Mouse (Mus musculus) liver, adult (tissue): Measurements from ENCODE around the gene Elovl3.

Experiments used
- GATA4 ChIP-seq: IDR thresholded peaks from 2 replicates; pipeline ENCODE4 v1.6.1; 2014; ENCODE audit warnings: mild to moderate bottlenecking, low read length; ENCODE audit not compliant: insufficient replicate concordance

Elovl3 gene

DNA sequence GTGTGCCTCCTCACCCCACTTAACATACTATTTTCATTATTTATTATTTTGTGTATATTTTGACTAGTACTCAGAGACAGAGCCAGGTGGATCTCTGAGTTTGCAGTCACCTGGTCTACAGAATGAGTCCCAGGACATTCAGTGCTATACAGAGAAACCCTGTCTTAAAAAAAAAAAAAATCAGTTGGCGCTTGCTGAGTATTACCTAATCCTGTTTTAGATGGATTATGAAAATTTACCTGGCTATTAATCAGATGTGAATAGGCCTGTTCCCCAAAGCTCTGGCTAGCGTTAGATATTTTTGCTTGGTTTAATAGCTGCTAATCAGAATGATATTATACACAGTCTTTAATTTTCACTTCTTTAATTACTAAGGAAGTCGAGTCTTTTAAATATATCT is 7.8 kb upstream of the Elovl3 start:
- TF ChIP-seq GATA4, result no peak

DNA sequence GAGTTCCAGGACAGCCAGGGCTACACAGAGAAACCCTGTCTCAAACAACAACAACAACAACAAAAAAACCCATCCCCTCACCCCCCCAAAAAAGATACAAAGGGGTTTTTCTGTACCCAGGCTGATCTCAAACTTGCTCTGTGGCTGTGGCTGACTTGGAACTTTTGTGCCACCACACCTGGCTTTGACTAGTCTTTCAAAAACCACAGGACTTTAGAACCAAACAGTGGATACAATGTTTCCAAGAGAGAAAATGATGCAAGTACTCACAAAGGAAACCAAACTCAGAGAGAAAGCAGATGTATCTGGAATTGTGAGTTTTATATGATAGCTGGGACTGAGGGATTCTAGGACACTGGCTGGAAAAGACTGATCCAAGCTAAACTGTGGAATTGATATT is 7.0 kb upstream of the Elovl3 start:
- TF ChIP-seq GATA4, result no peak

DNA sequence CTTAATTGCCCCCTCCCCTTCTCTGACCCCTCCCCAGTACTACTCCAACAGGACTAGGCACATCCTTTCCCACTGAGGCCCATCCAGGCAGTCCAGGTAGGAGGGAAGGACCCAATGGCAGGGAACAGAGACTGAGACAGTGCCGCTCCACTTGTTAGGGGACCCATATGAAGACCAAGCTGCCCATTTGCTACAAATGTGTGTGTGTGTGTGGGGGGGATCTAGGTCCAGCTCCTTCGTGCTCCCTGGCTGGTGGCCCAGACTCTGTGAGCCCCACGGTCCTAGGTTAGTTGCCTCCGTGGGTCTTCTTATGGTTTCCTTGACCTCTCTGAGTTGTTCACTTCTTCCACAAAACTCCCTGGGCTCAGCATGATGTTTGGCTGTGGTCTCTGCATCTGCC is 5.4 kb upstream of the Elovl3 start:
- TF ChIP-seq GATA4, result no peak

DNA sequence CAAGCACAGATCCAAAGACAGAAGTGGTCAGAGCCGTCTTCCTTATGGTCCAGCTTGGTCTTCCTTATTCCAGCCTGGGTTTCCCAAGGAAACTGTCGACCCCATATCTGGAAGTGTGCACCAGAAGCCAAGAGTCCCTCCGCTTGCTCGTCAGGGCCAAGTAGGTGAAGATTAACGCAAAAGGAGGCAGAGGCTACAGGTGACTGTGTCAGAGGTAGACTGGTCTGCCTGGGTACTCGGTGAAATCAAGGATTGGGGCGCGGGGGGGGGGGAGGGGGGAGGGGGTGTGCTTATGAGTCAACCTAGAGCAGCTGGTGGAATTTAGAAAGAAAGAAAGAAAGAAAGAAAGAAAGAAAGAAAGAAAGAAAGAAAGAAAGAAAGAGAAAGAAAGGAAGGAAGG is 414 bp upstream of the Elovl3 start:
- no peak for TF ChIP-seq GATA4

DNA sequence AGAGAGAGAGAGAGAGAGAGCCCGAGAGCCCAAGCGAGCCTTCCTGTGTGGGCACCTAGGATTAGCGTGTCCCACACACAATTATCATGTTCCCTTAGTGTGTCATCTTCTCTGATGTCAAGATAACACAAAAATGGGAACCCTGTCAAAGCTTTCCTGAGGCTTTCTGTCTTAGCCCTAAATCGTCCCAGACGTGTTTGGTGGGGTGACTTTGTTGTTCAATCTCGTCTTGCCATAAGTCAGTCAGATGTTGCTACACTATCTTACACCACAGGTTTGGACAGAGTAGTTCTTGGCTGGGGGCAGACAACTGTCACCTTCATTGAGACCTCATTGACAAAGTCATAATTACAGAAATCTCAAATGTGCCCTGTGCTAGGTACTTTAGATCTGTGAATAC is 880 bp downstream of the Elovl3 start:
- TF ChIP-seq GATA4, result no peak

DNA sequence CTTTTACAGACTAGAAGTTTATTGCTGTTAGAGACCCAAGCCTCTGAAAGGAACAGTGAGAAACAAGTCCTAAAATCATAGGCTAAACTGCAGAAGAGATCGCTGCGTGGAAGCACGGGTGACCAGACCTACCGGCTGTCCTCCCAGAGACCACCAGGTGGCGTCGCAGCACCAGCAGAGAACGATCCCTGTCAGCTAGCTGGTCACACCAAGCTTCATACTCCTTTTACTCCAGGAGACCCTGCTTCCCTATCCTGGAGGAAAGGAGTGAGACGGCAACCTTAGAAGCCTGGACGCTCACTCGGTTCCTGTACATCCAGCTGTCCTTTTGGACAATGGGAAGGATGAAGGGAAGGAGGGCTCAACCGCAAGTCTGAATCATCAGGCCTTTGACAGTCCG is 3.6 kb downstream of the Elovl3 start:
- TF ChIP-seq GATA4, result no peak

DNA sequence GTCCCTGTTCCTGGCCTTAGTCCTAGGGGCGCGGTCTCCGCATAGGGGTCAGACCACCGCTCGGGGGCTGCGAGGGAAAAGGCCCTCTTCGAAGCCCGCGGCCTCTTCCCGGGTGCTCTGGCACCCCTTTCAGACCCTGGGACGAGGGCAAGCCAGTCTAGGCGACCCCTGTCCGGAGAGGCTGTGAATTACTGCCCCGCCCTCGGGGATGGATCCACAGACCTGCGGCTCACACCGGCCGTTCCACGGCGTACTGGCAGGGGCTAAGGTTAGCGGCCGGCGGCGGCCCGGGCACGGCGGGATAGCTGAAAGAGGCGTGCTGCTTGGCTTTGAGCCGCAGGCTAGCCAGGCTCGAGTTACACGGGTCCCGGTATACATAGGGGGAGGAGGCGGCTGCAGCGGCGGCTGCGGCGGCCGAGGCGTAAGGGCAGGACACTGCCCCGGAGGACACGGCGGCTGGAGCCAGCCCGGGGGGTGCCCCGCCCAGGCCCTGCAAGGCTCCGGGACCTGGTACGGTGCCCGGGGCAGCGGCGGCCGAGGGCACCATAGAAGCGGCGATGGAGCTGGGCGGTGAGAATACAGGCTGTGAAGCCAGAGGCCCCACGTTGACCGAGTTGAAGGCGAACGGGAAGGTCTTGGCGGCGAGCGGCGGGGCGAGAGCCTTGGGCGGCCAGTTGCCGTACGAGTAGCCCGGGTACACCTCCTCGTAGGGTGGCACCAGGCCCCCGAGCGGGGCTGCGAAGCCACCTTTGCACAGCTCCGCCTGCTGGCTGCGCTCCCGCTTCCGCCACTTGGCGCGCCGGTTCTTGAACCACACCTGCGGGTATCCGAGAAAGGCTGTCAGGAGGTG is 4.3 kb downstream of the Elovl3 start:
- no peak for TF ChIP-seq GATA4

DNA sequence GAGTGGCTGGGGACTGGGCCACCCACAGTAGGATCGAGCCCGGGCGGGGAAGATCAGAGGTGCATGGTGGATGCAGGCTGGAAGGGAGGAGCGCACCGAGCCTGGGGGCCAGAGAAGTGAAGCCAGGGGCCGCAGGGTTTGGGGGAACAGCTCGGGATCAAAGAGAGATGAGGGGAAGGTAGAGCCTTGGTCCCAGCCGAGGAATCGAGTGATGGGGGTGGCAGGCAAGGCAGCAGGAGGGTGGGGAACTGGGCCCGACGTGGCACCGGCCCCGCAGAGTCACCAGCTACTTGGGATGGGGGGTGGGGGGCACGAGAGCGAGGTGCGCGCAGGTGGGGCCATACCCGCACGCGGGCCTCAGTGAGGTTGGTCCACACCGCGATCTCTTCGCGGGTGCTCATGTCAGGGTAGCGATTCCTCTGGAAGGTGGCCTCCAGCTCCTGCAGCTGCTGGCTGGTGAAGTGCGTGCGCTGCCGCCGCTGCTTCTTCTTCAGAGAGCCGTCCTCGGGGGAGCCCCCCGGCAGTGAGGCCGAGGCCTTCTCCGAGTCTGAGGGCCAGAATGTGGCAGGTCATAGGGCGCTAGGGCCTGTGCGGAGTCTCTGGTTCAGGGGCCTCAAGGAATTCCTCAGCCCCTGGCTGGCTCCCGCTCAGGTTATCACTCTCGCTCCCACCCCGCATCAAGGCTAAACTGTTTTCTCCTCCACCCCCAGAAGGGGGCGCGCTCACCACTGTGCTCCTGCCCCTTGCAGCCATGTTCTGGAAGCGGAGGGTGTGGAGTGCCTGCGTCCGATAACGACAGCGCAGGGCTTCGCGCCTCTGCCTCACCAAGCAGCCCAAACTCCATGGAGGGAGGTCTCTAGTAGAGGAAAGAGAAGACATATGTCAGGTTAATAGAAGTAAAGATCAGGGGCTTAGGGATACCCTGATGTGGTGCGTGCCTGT is 5.2 kb downstream of the Elovl3 start:
- TF ChIP-seq GATA4, result no peak

DNA sequence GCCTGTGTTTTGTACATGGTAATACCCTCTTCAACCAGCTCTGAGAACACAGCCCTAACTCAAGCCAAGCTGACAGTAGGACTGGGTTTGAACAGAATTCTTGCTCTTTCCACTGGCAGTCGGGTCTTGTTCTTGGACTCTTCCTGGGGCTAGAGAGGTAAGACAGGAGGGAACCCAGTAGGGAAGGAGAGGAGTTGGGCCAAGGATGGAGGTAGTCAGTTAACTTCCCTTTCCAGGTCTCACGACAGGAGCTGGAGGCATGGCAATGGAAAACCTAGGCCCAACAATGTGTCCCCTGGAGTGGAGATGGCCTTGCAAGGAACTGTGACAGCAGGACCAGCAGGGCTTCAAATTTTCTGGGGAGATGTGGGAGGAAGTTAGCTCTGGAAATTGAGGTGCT is 8.6 kb downstream of the Elovl3 start:
- no peak for TF ChIP-seq GATA4

DNA sequence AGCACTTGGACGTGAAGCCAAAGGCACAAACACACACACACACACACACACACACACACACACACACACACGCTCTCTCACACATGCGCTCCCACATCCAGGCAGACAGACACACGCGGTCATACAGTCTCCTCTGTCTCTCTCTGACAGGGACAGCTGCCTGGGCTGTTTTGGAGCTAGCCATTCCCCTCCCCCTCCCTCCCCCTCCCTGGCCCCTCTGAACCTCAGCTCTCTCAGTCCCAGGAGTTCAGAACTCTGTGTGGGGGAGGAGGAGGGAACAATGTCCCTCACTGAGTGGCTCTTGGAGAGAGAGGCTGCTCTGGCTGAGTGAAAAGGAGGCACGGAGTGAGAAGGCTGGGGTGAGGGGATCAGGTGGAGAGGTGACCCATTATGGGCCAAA is 9.4 kb downstream of the Elovl3 start:
- TF ChIP-seq GATA4, result no peak

DNA sequence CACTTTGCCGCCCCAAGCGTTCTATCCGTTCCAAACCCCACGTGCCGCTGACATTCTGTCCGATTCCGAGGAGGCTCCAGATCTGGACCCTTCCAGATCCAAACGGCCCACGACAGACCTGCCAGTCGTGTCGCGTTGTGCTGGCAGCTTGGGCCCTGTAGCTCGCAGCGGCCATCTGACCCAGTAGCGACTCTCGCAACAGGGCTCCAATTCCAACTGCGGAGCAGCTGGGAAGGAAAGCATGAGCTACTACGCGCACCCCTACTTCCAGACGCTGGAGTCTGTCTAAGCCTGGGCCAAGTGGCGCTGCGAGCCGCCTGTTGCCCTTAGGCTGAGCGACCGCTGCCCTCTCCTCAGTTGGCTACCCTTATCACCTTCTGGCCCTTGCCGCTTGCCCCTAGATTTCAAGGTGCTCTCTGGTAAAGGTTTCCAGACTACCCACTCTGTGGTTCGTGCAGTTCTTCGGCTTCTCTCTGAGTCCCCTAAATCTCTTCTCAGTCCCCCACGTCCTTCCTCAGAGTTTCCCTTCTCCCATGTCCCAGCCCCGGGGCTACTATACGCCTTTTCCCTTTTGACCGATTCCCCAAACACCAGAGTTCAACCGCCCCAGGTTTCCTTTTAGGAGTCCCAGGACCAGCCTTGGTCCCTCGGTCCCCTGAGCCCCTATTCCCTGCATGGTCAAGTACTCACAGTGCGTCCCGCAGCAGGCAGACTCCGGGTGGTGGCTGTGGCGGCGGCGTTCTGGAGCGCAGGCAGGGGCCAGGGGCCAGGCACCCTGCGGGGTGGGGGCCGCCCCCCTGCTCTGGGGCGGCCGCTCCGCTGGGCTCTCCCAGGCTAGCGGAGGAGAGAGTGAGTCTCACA is 16.0 kb downstream of the Elovl3 start, which contains the start of gene Pitx3:
Gene Pitx3, minus strand, starts transcription at position 816 of the 861 bp plus-strand sequence.
- no peak for TF ChIP-seq GATA4

DNA sequence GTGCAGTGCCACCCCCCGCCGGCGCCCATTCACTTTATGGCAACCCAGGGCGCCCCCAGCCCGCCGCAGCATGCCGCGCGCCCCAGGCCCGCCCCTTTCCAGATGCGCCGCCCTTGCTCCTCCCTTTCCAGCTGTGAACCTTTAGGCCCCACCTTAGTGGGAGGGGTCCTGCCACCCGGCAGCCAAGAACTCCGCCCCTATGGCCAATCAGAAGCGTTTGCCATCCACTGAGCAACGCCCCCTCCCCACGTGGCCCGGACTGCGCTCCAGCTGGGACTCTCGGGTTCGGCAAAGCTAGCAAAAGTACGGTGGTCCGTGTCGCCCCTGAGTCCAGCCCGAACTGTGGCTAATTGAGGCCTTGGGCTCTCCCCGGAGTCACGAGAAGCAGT is 16.7 kb downstream of the Elovl3 start:
- no peak for TF ChIP-seq GATA4

DNA sequence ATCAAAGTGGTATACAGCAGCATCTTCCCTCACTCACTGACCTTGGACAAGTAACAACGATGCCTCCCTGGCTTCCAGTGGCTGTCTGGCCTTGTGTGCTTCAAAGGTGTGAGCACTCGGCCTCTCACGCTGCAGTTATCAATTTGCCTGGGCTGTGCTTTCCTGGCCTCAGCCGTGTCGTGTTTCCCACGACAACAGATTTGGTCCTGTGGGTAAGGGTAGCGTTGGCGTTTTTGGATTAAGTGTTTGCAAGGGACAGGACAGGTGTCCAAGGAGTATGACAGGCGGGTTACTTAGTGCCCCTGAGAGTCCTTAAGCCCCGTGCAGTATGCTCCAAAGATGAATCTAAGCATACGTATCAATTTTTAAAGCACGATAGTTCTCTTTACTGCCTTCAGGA is 17.4 kb downstream of the Elovl3 start:
- TF ChIP-seq GATA4, result no peak

DNA sequence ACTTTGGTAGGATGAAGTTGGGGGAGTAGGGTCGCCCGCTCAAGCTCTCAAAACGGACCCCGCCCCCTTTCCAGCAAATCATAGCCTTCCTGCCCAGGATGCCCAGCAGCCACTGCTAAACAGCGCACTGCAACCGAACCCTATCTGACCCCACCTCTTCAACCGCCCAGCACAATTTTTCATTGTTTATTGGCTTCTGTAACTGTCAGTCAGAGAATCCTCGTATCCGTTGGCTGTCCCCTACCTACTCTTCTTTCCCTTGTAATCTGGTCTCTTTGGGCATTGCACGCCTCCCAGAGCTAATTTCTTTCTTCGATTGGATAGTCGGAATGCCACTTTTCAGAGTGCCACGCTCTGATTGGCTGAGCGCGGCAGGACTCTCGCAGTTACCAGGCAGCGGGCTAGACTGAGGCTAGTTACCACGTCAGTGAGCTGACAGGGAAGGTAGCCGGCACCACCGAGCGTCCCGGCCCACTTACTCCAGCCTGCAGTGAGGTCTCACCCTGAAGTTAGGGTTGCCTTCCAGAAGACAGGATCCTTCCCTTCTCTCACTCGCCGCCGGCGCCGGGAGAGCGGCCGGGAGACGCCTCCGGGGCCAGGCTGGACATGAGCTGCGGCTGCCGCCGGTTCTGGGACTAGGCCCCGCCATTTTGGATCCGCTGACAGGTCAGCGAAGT is 20.6 kb downstream of the Elovl3 start, which contains the start of gene Gbf1:
Gene Gbf1, plus strand, starts transcription at position 383 of the 677 bp plus-strand sequence.
- peak; percentile 48; the same call in 1 of the 2 replicates for TF ChIP-seq GATA4
